Mouse (Mus musculus) CH12.LX (cell line): ENCODE data around the gene Uvrag. TPM values are rescaled to one million over a fixed set of nuclear protein-coding genes. Genes with fewer than 3 reads are reported as not detected.

Experiments used
- DNase-seq: peaks from one replicate; pipeline ENCODE4 v3.0.0-alpha.2; 2013; ENCODE audit errors: extremely low read depth
- H3K27ac ChIP-seq: 2 replicates; pipeline ENCODE4 v1.5.1; 2012; ENCODE audit warnings: low read depth, mild to moderate bottlenecking, control low read depth, moderate library complexity; ENCODE audit not compliant: insufficient read depth
- H3K27me3 ChIP-seq: replicated peaks from 2 replicates; pipeline ENCODE3; 2012; ENCODE audit warnings: inconsistent platforms
- H3K36me3 ChIP-seq, 2 experiments: replicated peaks in 1 of 2; 2 replicates each; pipeline versions ENCODE3 to v1.6.1; 2012; ENCODE audit warnings: inconsistent platforms in 1 of 2, low read length in 1 of 2, mild to moderate bottlenecking in 1 of 2, mixed read lengths in 1 of 2, moderate library complexity in 1 of 2; ENCODE audit not compliant: control insufficient read depth in 1 of 2, insufficient read depth in 1 of 2
- H3K4me1 ChIP-seq, 2 experiments: 2 replicates each; pipeline ENCODE4 v1.6.1; 2012; ENCODE audit warnings: inconsistent platforms in 1 of 2, moderate library complexity in 1 of 2; ENCODE audit not compliant: insufficient read depth in 2 of 2, control insufficient read depth in 1 of 2
- H3K4me2 ChIP-seq: 2 replicates; pipeline ENCODE4 v1.6.1; 2012; ENCODE audit warnings: low read depth, mild to moderate bottlenecking, control low read depth; ENCODE audit not compliant: poor library complexity, insufficient read depth, severe bottlenecking
- H3K4me3 ChIP-seq, 3 experiments: fragments of 150-350 bp in 1 of 3; sonication (generic) in 1 of 3; replicated peaks in 1 of 3; 2 replicates each; pipeline versions ENCODE3 to v1.5.1; 2011 to 2012; ENCODE audit warnings: low read depth in 2 of 3, low read length in 2 of 3, mild to moderate bottlenecking in 2 of 3, moderate library complexity in 2 of 3, control low read depth in 1 of 3, improper control_type of control experiment in 1 of 3, inconsistent platforms in 1 of 3, mixed read lengths in 1 of 3; ENCODE audit not compliant: poor library complexity in 1 of 3
- H3K79me2 ChIP-seq: replicated peaks from 2 replicates; pipeline ENCODE4 v1.6.1; 2012; ENCODE audit warnings: mild to moderate bottlenecking, moderate library complexity; ENCODE audit not compliant: control insufficient read depth, poor library complexity, insufficient read depth, severe bottlenecking; ENCODE audit errors: extremely low read depth
- H3K9ac ChIP-seq: 2 replicates; pipeline ENCODE4 v1.6.1; 2012; ENCODE audit warnings: low read depth, mild to moderate bottlenecking, control low read depth, moderate library complexity; ENCODE audit not compliant: insufficient read depth
- H3K9me3 ChIP-seq: replicated peaks from 2 replicates; pipeline ENCODE3; 2012; ENCODE audit warnings: low read length, inconsistent platforms, mixed read lengths
- BHLHE40 ChIP-seq: IDR thresholded peaks from 2 replicates; pipeline ENCODE4 v1.6.1; 2011; ENCODE audit warnings: mild to moderate bottlenecking, low read depth, low read length, improper control_type of control experiment
- CHD1 ChIP-seq: IDR thresholded peaks from 2 replicates; pipeline ENCODE4 v1.6.1; 2012; ENCODE audit warnings: low read depth, low read length, improper control_type of control experiment, inconsistent platforms
- CHD2 ChIP-seq: IDR thresholded peaks from 2 replicates; pipeline ENCODE4 v1.6.1; 2011; ENCODE audit warnings: low read length, improper control_type of control experiment
- CTCF ChIP-seq, 2 experiments: IDR thresholded peaks in 1 of 2; conservative IDR thresholded peaks in 1 of 2; 2 replicates each; pipeline ENCODE4 v1.5.1; 2011 to 2012; ENCODE audit warnings: low read depth in 2 of 2, low read length in 2 of 2, improper control_type of control experiment in 1 of 2, inconsistent platforms in 1 of 2, mild to moderate bottlenecking in 1 of 2, moderate library complexity in 1 of 2
- E2F4 ChIP-seq: IDR thresholded peaks from 2 replicates; pipeline ENCODE4 v1.6.1; 2011; ENCODE audit warnings: low read depth, low read length, improper control_type of control experiment; ENCODE audit not compliant: insufficient replicate concordance
- ELF1 ChIP-seq: IDR thresholded peaks from 2 replicates; pipeline ENCODE4 v1.6.1; 2014; ENCODE audit warnings: low read depth, mild to moderate bottlenecking, inconsistent platforms, low read length, improper control_type of control experiment
- EP300 ChIP-seq: IDR thresholded peaks from 2 replicates; pipeline ENCODE4 v1.6.1; 2011; ENCODE audit warnings: low read length, improper control_type of control experiment
- ETS1 ChIP-seq: conservative IDR thresholded peaks from 2 replicates; pipeline ENCODE4 v1.6.1; 2012; ENCODE audit warnings: low read depth, mild to moderate bottlenecking, inconsistent platforms, low read length, improper control_type of control experiment, moderate library complexity
- GABPA ChIP-seq: IDR thresholded peaks from 2 replicates; pipeline ENCODE4 v1.6.1; 2012; ENCODE audit warnings: low read depth, low read length, improper control_type of control experiment, inconsistent platforms; ENCODE audit not compliant: insufficient replicate concordance
- HCFC1 ChIP-seq: IDR thresholded peaks from 2 replicates; pipeline ENCODE4 v1.6.1; 2012; ENCODE audit warnings: low read depth, mild to moderate bottlenecking, inconsistent platforms, low read length, improper control_type of control experiment
- IRF4 ChIP-seq: IDR thresholded peaks from 2 replicates; pipeline ENCODE4 v1.6.1; 2014; ENCODE audit warnings: low read depth, mild to moderate bottlenecking, inconsistent platforms, low read length, improper control_type of control experiment
- JUN ChIP-seq: IDR thresholded peaks from 2 replicates; pipeline ENCODE4 v1.6.1; 2011; ENCODE audit warnings: low read depth, mild to moderate bottlenecking, low read length, improper control_type of control experiment, moderate library complexity; ENCODE audit not compliant: insufficient read depth
- JUND ChIP-seq: conservative IDR thresholded peaks from 2 replicates; pipeline ENCODE4 v1.6.1; 2011; ENCODE audit warnings: low read depth, low read length, improper control_type of control experiment
- KAT2A ChIP-seq: IDR thresholded peaks from 2 replicates; pipeline ENCODE4 v1.6.1; 2012; ENCODE audit warnings: low read length, improper control_type of control experiment, inconsistent platforms; ENCODE audit not compliant: insufficient replicate concordance
- MAFK ChIP-seq: IDR thresholded peaks from 2 replicates; pipeline ENCODE4 v1.6.1; 2011; ENCODE audit warnings: low read length, improper control_type of control experiment; ENCODE audit not compliant: insufficient replicate concordance
- MAX ChIP-seq: IDR thresholded peaks from 2 replicates; pipeline ENCODE4 v1.6.1; 2011; ENCODE audit warnings: low read length, improper control_type of control experiment
- MAZ ChIP-seq: IDR thresholded peaks from 2 replicates; pipeline ENCODE4 v1.6.1; 2012; ENCODE audit warnings: low read depth, mild to moderate bottlenecking, inconsistent platforms, low read length, improper control_type of control experiment, moderate library complexity
- MEF2A ChIP-seq: IDR thresholded peaks from 2 replicates; pipeline ENCODE4 v1.6.1; 2014; ENCODE audit warnings: low read depth, mild to moderate bottlenecking, inconsistent platforms, low read length, improper control_type of control experiment, borderline replicate concordance
- MXI1 ChIP-seq: IDR thresholded peaks from 2 replicates; pipeline ENCODE4 v1.6.1; 2011; ENCODE audit warnings: mild to moderate bottlenecking, low read depth, low read length, improper control_type of control experiment
- MYC ChIP-seq: IDR thresholded peaks from 2 replicates; pipeline ENCODE4 v1.6.1; 2011; ENCODE audit warnings: low read depth, mild to moderate bottlenecking, improper control_type of control experiment, low read length
- NELFE ChIP-seq: IDR thresholded peaks from 2 replicates; pipeline ENCODE4 v1.6.1; 2011; ENCODE audit warnings: low read depth, low read length, improper control_type of control experiment
- NRF1 ChIP-seq: IDR thresholded peaks from 2 replicates; pipeline ENCODE4 v1.6.1; 2014; ENCODE audit warnings: low read depth, mild to moderate bottlenecking, inconsistent platforms, low read length, improper control_type of control experiment, moderate library complexity
- PAX5 ChIP-seq: IDR thresholded peaks from 2 replicates; pipeline ENCODE4 v1.6.1; 2012; ENCODE audit warnings: low read length, inconsistent platforms, mixed read lengths
- POLR2A ChIP-seq: IDR thresholded peaks from 2 replicates; pipeline ENCODE4 v1.6.1; 2011; ENCODE audit warnings: low read depth, mild to moderate bottlenecking, improper control_type of control experiment, low read length
- POLR2AphosphoS2 ChIP-seq: IDR thresholded peaks from 2 replicates; pipeline ENCODE4 v1.6.1; 2011; ENCODE audit warnings: low read depth, low read length, improper control_type of control experiment
- RAD21 ChIP-seq: IDR thresholded peaks from 2 replicates; pipeline ENCODE4 v1.6.1; 2011; ENCODE audit warnings: low read depth, mild to moderate bottlenecking, low read length, improper control_type of control experiment, moderate library complexity
- RCOR1 ChIP-seq: conservative IDR thresholded peaks from 2 replicates; pipeline ENCODE4 v1.6.1; 2012; ENCODE audit warnings: low read depth, mild to moderate bottlenecking, inconsistent platforms, low read length, improper control_type of control experiment
- SIN3A ChIP-seq: IDR thresholded peaks from 2 replicates; pipeline ENCODE4 v1.6.1; 2012; ENCODE audit warnings: low read length, improper control_type of control experiment, inconsistent platforms
- SMC3 ChIP-seq: IDR thresholded peaks from 2 replicates; pipeline ENCODE4 v1.6.1; 2011; ENCODE audit warnings: low read depth, low read length, improper control_type of control experiment
- TBP ChIP-seq: conservative IDR thresholded peaks from 2 replicates; pipeline ENCODE4 v1.6.1; 2011; ENCODE audit warnings: low read depth, low read length, improper control_type of control experiment
- TCF12 ChIP-seq: IDR thresholded peaks from 2 replicates; pipeline ENCODE4 v1.6.1; 2014; ENCODE audit warnings: low read depth, mild to moderate bottlenecking, inconsistent platforms, low read length, improper control_type of control experiment
- UBTF ChIP-seq: IDR thresholded peaks from 2 replicates; pipeline ENCODE4 v1.6.1; 2012; ENCODE audit warnings: low read depth, mild to moderate bottlenecking, inconsistent platforms, low read length, improper control_type of control experiment, moderate library complexity
- USF1 ChIP-seq: IDR thresholded peaks from 2 replicates; pipeline ENCODE4 v1.6.1; 2014; ENCODE audit warnings: low read depth, mild to moderate bottlenecking, inconsistent platforms, low read length, improper control_type of control experiment
- USF2 ChIP-seq: conservative IDR thresholded peaks from 2 replicates; pipeline ENCODE4 v1.6.1; 2011; ENCODE audit warnings: low read depth, low read length, improper control_type of control experiment
- ZC3H11A ChIP-seq: IDR thresholded peaks from 2 replicates; pipeline ENCODE4 v1.6.1; 2012; ENCODE audit warnings: low read depth, mild to moderate bottlenecking, inconsistent platforms, low read length, improper control_type of control experiment
- ZKSCAN1 ChIP-seq: IDR thresholded peaks from 2 replicates; pipeline ENCODE4 v1.6.1; 2012; ENCODE audit warnings: low read depth, inconsistent platforms, low read length, improper control_type of control experiment, borderline replicate concordance
- ZMIZ1 ChIP-seq: IDR thresholded peaks from 2 replicates; pipeline ENCODE4 v1.6.1; 2012; ENCODE audit warnings: low read depth, mild to moderate bottlenecking, inconsistent platforms, low read length, improper control_type of control experiment
- ZNF384 ChIP-seq: IDR thresholded peaks from 2 replicates; pipeline ENCODE4 v1.6.1; 2012; ENCODE audit warnings: low read depth, low read length, improper control_type of control experiment, inconsistent platforms
- dilution Hi-C: fragments of 300-500 bp; cut with MboI; formaldehyde crosslinking; loops from 2 replicates; pipeline ENCODE4 v1.14.3; 2020; ENCODE audit warnings: low sequenced_read_pairs; ENCODE audit not compliant: extremely low pct_unique_long_range_greater_than_20kb, extremely low pct_ligation_motif_present
- in situ Hi-C: fragments of 300-500 bp; cut with MboI; formaldehyde crosslinking; loops from 3 replicates; pipeline ENCODE4 v1.14.3; 2019; ENCODE audit warnings: low sequenced_read_pairs, low pct_ligation_motif_present, low pct_unique_long_range_greater_than_20kb, mixed read lengths
- polyA plus RNA-seq: library from polyadenylated mRNA; unstranded; fragments of >175 nt; gene quantifications from 2 replicates; pipeline ENCODE4 v1.2.1, GENCODE M21; 2012; ENCODE audit warnings: low read depth; ENCODE audit not compliant: insufficient read length
- total RNA-seq, 2 experiments: library from RNA; depleted of rRNA; stranded (reverse); fragments of 300-350 nt in 1 of 2; fragments of >200 nt in 1 of 2; gene quantifications; 2 replicates each; pipeline ENCODE4 v1.2.3; 2012 to 2014

The Uvrag gene
- total and polyA plus RNA-seq, 3 experiments, result 20.6 to 47.4 (median 37.5) TPM

DNA sequence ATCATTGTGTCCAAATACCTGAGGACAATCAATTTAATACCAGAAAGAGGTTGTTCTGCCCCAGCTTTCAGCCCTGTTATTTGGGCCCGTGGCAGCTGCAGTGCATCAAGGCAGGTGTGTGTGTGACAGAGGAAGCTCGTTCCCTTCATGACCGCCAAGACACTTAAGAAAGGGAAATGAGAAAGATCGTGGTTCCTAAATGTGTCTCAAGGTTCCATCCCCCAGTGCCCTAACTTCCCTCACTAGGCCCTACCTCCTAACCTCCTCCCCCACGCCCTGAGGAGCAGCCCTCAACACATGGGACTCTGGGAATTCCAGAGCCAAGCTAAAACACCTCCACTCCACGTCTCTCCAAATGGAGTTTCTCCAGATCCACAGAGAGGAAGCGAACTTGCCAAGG, 6.0 kb upstream of the Uvrag start:
- dilution Hi-C loops, result no loop called here
- in situ Hi-C loops, result loop anchor here (5.0 kb wide), 1 partner anchor 40 kb away; no protein-coding TSS in a partner anchor
- peak; percentile 84 for DNase-seq
- Histone ChIP-seq H3K4me2 (peak overlapping the region; percentile 6), H3K4me3 (peak overlapping the region in 1 of 3 experiments; percentile 1), H3K36me3 (no peaks in the 10 kb centered on the region), H3K9ac (no peak overlapping the region), H3K4me1 (peaks cover 27 to 96% of the 10 kb centered on the region in 2 experiments), H3K9me3 (no peaks in the 10 kb centered on the region), H3K79me2 (no peaks in the 10 kb centered on the region), H3K27ac (peak overlapping the region; percentile 54), H3K27me3 (no peaks in the 10 kb centered on the region)
- peak; percentile 13; the same call in 1 of the 2 replicates for TF ChIP-seq JUN
- no peak for TF ChIP-seq PAX5
- no peak for TF ChIP-seq SMC3
- TF ChIP-seq TBP, result no peak
- TF ChIP-seq MAZ, result peak; percentile 25; the same call in 1 of the 2 replicates
- no peak for TF ChIP-seq KAT2A
- peak; percentile 96 for TF ChIP-seq TCF12
- TF ChIP-seq CTCF (conservative IDR thresholded peaks at IDR 0.05 in 1 of 2, IDR thresholded peaks at IDR 0.05 in 1 of 2; ENCODE audit: low read depth in 2 of 2, low read length in 2 of 2), result no peak
- TF ChIP-seq MEF2A, result peak; percentile 88
- no peak for TF ChIP-seq NELFE
- TF ChIP-seq EP300, result peak; percentile 96
- TF ChIP-seq USF1, result no peak
- TF ChIP-seq CHD1, result no peak
- TF ChIP-seq IRF4, result peak; percentile 93
- TF ChIP-seq ZMIZ1, result no peak
- no peak for TF ChIP-seq GABPA
- TF ChIP-seq NRF1, result no peak
- peak; percentile 41; the same call in 1 of the 2 replicates for TF ChIP-seq MXI1
- TF ChIP-seq USF2, result no peak
- TF ChIP-seq POLR2A, result no peak
- TF ChIP-seq ETS1, result peak; percentile 76
- TF ChIP-seq RCOR1, result peak; percentile 73; the same call in 1 of the 2 replicates
- TF ChIP-seq MAFK, result 0 out of 2 replicates have a peak, but pooled peaks have one; percentile 42
- TF ChIP-seq HCFC1, result no peak
- TF ChIP-seq POLR2AphosphoS2, result no peak
- TF ChIP-seq RAD21, result no peak
- TF ChIP-seq JUND, result no peak
- peak; percentile 90 for TF ChIP-seq BHLHE40
- no peak for TF ChIP-seq UBTF
- peak; percentile 86 for TF ChIP-seq MYC
- no peak; the same call in 1 of the 2 replicates for TF ChIP-seq MAX
- TF ChIP-seq E2F4, result no peak
- peak; percentile 93 for TF ChIP-seq CHD2
- TF ChIP-seq ELF1, result no peak
- no peak for TF ChIP-seq ZKSCAN1
- TF ChIP-seq SIN3A, result peak; percentile 69
- no peak for TF ChIP-seq ZC3H11A
- TF ChIP-seq ZNF384, result no peak
